Mouse (Mus musculus) colon, adult 2 months (tissue): ENCODE measurements around the gene Hrct1. TPM values are rescaled to one million over a fixed set of nuclear protein-coding genes. Genes with fewer than 3 reads are reported as not detected.

Experiments
- polyA plus RNA-seq: library from polyadenylated mRNA; depleted of rRNA; stranded (reverse); fragments of >200 nt; gene quantifications from 2 replicates; pipeline ENCODE4 v1.2.3, GENCODE M21; 2012; rRNA removed

The Hrct1 gene
- polyA plus RNA-seq = 2.2 and 3.1 TPM in 2 replicates

GRCm38 (mm10) chr4:43726995-43727394, at the start of gene Hrct1:
TSS of gene Hrct1 (plus strand) at chr4:43727188.

GRCm38 (mm10) chr4:43700707-43701106, 26.3 kb upstream of the Hrct1 start, which contains the start of gene Olfr70:
TSS of gene Olfr70 (minus strand) at chr4:43700807.

GRCm38 (mm10) chr4:43709869-43710268, 17.1 kb upstream of the Hrct1 start, which contains the start of gene Olfr71:
TSS of gene Olfr71 (minus strand) at chr4:43710255.

GRCm38 (mm10) chr4:43729794-43730550, 3.0 kb downstream of the Hrct1 start, which contains the start of gene Spaar:
TSS of gene Spaar (plus strand) at chr4:43730034.

GRCm38 (mm10) chr4:43770909-43771308, 43.9 kb downstream of the Hrct1 start, which contains the start of gene Olfr159:
TSS of gene Olfr159 (minus strand) at chr4:43771009.

Other genes starting within 250 kb of the Hrct1 start
- gene Sit1, start 243.5 kb upstream of the Hrct1 start, polyA plus RNA-seq = 0.54 and 1.1 TPM in 2 replicates
- gene Ccdc107, start 234.3 kb upstream of the Hrct1 start, polyA plus RNA-seq = 347 and 577 TPM in 2 replicates
- 49.5 and 64.1 TPM in 2 replicates for gene Arhgef39, start 227.5 kb upstream of the Hrct1 start, polyA plus RNA-seq
- 70.7 and 71.6 TPM in 2 replicates for gene Car9, start 220.2 kb upstream of the Hrct1 start, polyA plus RNA-seq
- 199 and 235 TPM in 2 replicates for gene Tpm2, start 203.4 kb upstream of the Hrct1 start, polyA plus RNA-seq
- 93.5 and 113 TPM in 2 replicates for gene Creb3, start 164.9 kb upstream of the Hrct1 start, polyA plus RNA-seq
- 98.4 and 102 TPM in 2 replicates for gene Tln1, start 164.5 kb upstream of the Hrct1 start, polyA plus RNA-seq
- 56.1 and 75.5 TPM in 2 replicates for gene Rgp1, start 148.5 kb upstream of the Hrct1 start, polyA plus RNA-seq
- 13.0 and 13.3 TPM in 2 replicates for gene Gba2, start 148.3 kb upstream of the Hrct1 start, polyA plus RNA-seq
- gene Msmp, start 142.7 kb upstream of the Hrct1 start, polyA plus RNA-seq = 0.17 TPM in 1 of 2 replicates, not detected in the other
- gene Npr2, start 95.3 kb upstream of the Hrct1 start, polyA plus RNA-seq = 18.2 and 19.2 TPM in 2 replicates
- 1.1 and 1.9 TPM in 2 replicates for gene Spag8, start 73.6 kb upstream of the Hrct1 start, polyA plus RNA-seq
- 72.2 and 79.4 TPM in 2 replicates for gene Hint2, start 70.7 kb upstream of the Hrct1 start, polyA plus RNA-seq
- 9.2 and 11.0 TPM in 2 replicates for gene Tmem8b, start 58.2 kb upstream of the Hrct1 start, polyA plus RNA-seq
- gene Fam221b, start 58.0 kb upstream of the Hrct1 start, polyA plus RNA-seq = 0.10 TPM in 1 of 2 replicates, not detected in the other
- gene Olfr70, start 26.4 kb upstream of the Hrct1 start, polyA plus RNA-seq = not detected in 2 replicates
- gene Olfr71, start 16.9 kb upstream of the Hrct1 start, polyA plus RNA-seq = not detected in 2 replicates
- 0.89 and 1.2 TPM in 2 replicates for gene Spaar, start 2.8 kb downstream of the Hrct1 start, polyA plus RNA-seq
- not detected in 2 replicates for gene Olfr159, start 43.8 kb downstream of the Hrct1 start, polyA plus RNA-seq
- 0.10 and 0.21 TPM in 2 replicates for gene Olfr156, start 96.7 kb downstream of the Hrct1 start, polyA plus RNA-seq
- gene Olfr157, start 113.0 kb downstream of the Hrct1 start, polyA plus RNA-seq = 0.08 and 0.15 TPM in 2 replicates
- gene Olfr155, start 124.4 kb downstream of the Hrct1 start, polyA plus RNA-seq = not detected in 2 replicates
- gene Reck, start 148.3 kb downstream of the Hrct1 start, polyA plus RNA-seq = 7.8 and 8.0 TPM in 2 replicates
- 9.1 and 12.6 TPM in 2 replicates for gene Glipr2, start 230.2 kb downstream of the Hrct1 start, polyA plus RNA-seq